Mouse (Mus musculus): ENCODE results near the gene Cst9.

- TF ChIP-seq POLR2A (IDR thresholded peaks at IDR 0.05; ENCODE audit: control insufficient read depth, low read depth, low read length) = no peak
- TF ChIP-seq CTCF (IDR thresholded peaks at IDR 0.05; ENCODE audit: control insufficient read depth, insufficient read depth, insufficient replicate concordance, low read depth, low read length) = no peak
Measured at GRCm38 (mm10) chr2:148874224-148874616, 39.3 kb downstream of the Cst9 start.

Measured in testis, adult 2 months (tissue).